7 mouse cellular contexts compared by ENCODE assay signal in the genomic region with DNA sequence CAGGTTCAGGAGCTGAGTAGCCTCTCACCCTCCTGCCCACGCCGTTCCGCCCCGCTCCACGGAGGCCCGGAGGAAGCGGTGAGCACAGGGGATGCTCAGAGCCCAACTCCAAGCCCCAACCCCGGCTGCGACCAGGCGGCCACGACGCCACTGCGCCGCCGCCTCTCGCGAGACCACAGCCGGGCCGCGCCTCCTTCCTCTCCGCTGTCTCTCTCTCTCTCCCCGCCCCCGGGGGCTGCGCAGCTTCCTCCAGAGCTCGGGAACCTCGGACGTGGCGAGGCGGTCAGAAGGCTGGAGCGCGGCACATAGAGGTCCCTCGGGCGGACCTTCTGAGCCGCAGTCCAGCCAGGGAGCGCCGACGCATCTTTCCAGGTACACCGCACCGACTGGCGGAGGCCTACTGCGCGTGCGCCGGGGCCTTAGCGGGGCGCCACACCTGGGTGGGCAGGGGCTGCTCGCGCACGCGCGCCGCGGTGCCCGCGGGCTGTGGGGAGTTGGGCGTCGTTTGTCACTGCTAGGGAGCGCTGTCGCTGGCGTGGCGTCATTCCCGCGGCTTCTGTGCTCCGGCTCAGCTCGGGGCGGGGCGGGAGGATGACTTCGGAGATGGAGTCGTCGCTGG. TPM values are rescaled to one million over a fixed set of nuclear protein-coding genes. Genes with fewer than 3 reads are reported as not detected.
DNase-seq lines count a peak whose midpoint lies in the region; ATAC-seq lines count a peak whose summit lies in the region.

A gene (plus strand): TSS at position 180 of the 619 bp plus-strand sequence.

- under 1% methylated on average over 66 of the region's 70 CpGs for WGBS in embryonic facial prominence, embryonic 12.5 days
- WGBS in limb, embryonic 11.5 days: under 1% methylated on average over 70 of the region's 70 CpGs
- under 1% methylated on average over 68 of the region's 70 CpGs for WGBS in midbrain, embryonic 14.5 days

- H3K4me2 ChIP-seq in embryonic facial prominence, embryonic 12.5 days (replicated peaks): peak within 1 kb of the TSS; percentile 78
- H3K4me2 ChIP-seq in limb, embryonic 11.5 days (ENCODE audit: low read depth, severe bottlenecking): peak within 1 kb of the TSS; percentile 80
- H3K4me2 ChIP-seq in midbrain, embryonic 14.5 days (ENCODE audit: low read length): peak within 1 kb of the TSS; percentile 88

- peaks cover 19% of the 10 kb centered on the region for H3K4me1 ChIP-seq in embryonic facial prominence, embryonic 12.5 days
- H3K4me1 ChIP-seq in limb, embryonic 11.5 days (ENCODE audit: control insufficient read depth, insufficient read depth, low read length): 0 out of 2 replicates have a peak, but pooled peaks cover 3% of the 10 kb centered on the region
- peaks cover 18% of the 10 kb centered on the region for H3K4me1 ChIP-seq in midbrain, embryonic 14.5 days (ENCODE audit: control insufficient read depth, insufficient read depth, low read length)

- peak within 1 kb of the TSS; percentile 80 for H3K4me3 ChIP-seq in embryonic facial prominence, embryonic 12.5 days
- H3K4me3 ChIP-seq in limb, embryonic 11.5 days (ENCODE audit: low read depth, low read length): peak within 1 kb of the TSS; percentile 80
- peak within 1 kb of the TSS; percentile 75 for H3K4me3 ChIP-seq in midbrain, embryonic 14.5 days (replicated peaks; ENCODE audit: low read depth, low read length)

- peak within 1 kb of the TSS; percentile 88 for H3K27ac ChIP-seq in embryonic facial prominence, embryonic 12.5 days
- H3K27ac ChIP-seq in limb, embryonic 11.5 days (replicated peaks; ENCODE audit: low read depth, low read length): peak within 1 kb of the TSS; percentile 89
- H3K27ac ChIP-seq in midbrain, embryonic 14.5 days (replicated peaks; ENCODE audit: low read depth, low read length): peak within 1 kb of the TSS; percentile 92

- H3K9me3 ChIP-seq in embryonic facial prominence, embryonic 12.5 days: no peaks in the 10 kb centered on the region
- H3K9me3 ChIP-seq in limb, embryonic 11.5 days (ENCODE audit: control insufficient read depth, low read length): no peaks in the 10 kb centered on the region
- no peaks in the 10 kb centered on the region for H3K9me3 ChIP-seq in midbrain, embryonic 14.5 days (ENCODE audit: control insufficient read depth, low read length)

- no peaks in the 10 kb centered on the region for H3K36me3 ChIP-seq in embryonic facial prominence, embryonic 12.5 days
- H3K36me3 ChIP-seq in limb, embryonic 11.5 days (ENCODE audit: control insufficient read depth, insufficient read depth, low read length): no peaks in the 10 kb centered on the region
- no peaks in the 10 kb centered on the region for H3K36me3 ChIP-seq in midbrain, embryonic 14.5 days (ENCODE audit: control insufficient read depth, insufficient read depth, low read length)

- peak within 1 kb of the TSS; percentile 80 for H3K9ac ChIP-seq in embryonic facial prominence, embryonic 12.5 days
- peak within 1 kb of the TSS; percentile 93 for H3K9ac ChIP-seq in limb, embryonic 11.5 days (ENCODE audit: low read length)
- H3K9ac ChIP-seq in midbrain, embryonic 14.5 days (replicated peaks; ENCODE audit: low read length): peak within 1 kb of the TSS; percentile 82

- peak; percentile 97 for DNase-seq in adrenal gland, postnatal 25 days
- DNase-seq in heart, adult 11 months: peak; percentile 100
- DNase-seq in kidney, adult 18-20 months: peak; percentile 97
- peak; percentile 97 for DNase-seq in limb, embryonic 11.5 days (ENCODE audit: low spot score)
- peak; percentile 99 for DNase-seq in midbrain, embryonic 14.5 days
- DNase-seq in spleen, adult 18-20 months: peak; percentile 95

- H3K27me3 ChIP-seq in embryonic facial prominence, embryonic 12.5 days: no peaks in the 10 kb centered on the region
- H3K27me3 ChIP-seq in limb, embryonic 11.5 days (ENCODE audit: control insufficient read depth, insufficient read depth, low read length): no peaks in the 10 kb centered on the region
- no peaks in the 10 kb centered on the region for H3K27me3 ChIP-seq in midbrain, embryonic 14.5 days (ENCODE audit: control insufficient read depth, insufficient read depth, low read length)

- peak; percentile 98 for ATAC-seq in embryonic facial prominence, embryonic 12.5 days (ENCODE audit: insufficient number of reproducible peaks, insufficient read depth, low FRiP score, low TSS enrichment)
- ATAC-seq in limb, embryonic 11.5 days (ENCODE audit: insufficient number of reproducible peaks, low FRiP score, low TSS enrichment, low read depth): peak; percentile 96
- ATAC-seq in midbrain, embryonic 14.5 days (ENCODE audit: low FRiP score, low TSS enrichment): peak; percentile 94

RNA-seq across cellular contexts. Expression of the gene that starts here (rescaled TPM):
- total RNA-seq in adrenal gland, postnatal 25 days (2021): 14.1 and 17.4 TPM in 2 replicates
- polyA plus RNA-seq in embryonic facial prominence, embryonic 12.5 days (2016; fragmentation: Nextera tagmentation; extraction: Ambion mirVana): 26.7 and 27.4 TPM in 2 replicates
- polyA plus RNA-seq in limb, embryonic 11.5 days (2014; fragmentation: Nextera tagmentation; extraction: Ambion mirVana): 15.0 and 16.9 TPM in 2 replicates
- polyA plus RNA-seq in midbrain, embryonic 14.5 days (2014; fragmentation: Nextera tagmentation; extraction: Ambion mirVana): 22.2 and 30.3 TPM in 2 replicates

Comparison
In these comparisons a context has a peak if more than half of its experiments do, and no peak if none do; other contexts are left out.
1. Peak in every context shown above with its lines: DNase-seq, ATAC-seq, H3K4me3 ChIP-seq and H3K27ac ChIP-seq.